Mouse (Mus musculus): Measurements from ENCODE around the gene Scarb1.

DNA sequence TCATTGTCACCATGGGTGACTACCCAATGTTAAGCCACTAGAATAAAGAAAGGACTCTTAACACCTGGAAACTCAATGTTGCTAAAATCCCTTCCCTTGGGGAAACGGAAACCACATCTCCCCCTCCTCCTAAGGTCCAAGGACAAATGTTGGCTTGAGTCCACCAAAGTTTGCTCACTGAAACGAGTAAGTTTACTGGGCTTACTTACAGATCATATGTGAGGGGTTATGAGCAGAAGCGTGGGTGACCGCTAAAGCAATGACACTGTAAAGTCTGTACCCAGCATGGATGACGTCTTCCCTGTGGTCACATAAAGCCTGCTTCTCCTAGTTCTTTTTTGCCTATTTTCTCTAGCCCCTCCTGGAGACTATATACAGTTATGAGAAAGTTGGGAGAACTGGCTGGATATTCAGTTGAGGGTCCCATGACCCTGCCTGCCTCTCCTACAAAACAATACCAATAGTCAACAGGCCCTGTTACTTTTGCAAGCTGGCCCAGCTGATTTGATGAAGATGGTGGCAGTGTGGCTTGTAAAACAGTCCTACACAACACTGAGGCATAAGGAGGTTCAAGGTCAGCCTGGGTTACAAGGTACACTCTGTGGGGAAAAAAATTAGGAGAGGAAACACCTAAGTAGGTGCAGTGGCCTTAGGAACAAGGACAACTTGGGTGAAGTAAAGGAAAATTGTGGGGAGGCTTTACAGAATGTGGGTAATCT, 41.2 kb upstream of the Scarb1 start:
- no peak for TF ChIP-seq CTCF (IDR thresholded peaks at IDR 0.05; ENCODE audit: low read depth)
- no peak for TF ChIP-seq EP300 (optimal IDR thresholded peaks at IDR 0.05)
